Comparison of ENCODE assay signal across 16 mouse cellular contexts in genomic region chr7:83254411-83254810, GRCm38 (mm10).
"Had no signal": no experiment of that assay in that cellular context is flagged by ENCODE, and none has a peak within 500 bp of the region (broad histone marks: within the 10 kb centered on the region; RNA-seq: fewer than 3 reads in every experiment).

No protein-coding gene starts in this region.

- H3K4me3 ChIP-seq: neural tube, embryonic 13.5 days; neural tube, embryonic 15.5 days; stomach, embryonic 15.5 days had no signal

- H3K9ac ChIP-seq: neural tube, embryonic 13.5 days; neural tube, embryonic 15.5 days; stomach, embryonic 15.5 days had no signal

- H3K27me3 ChIP-seq: neural tube, embryonic 13.5 days; neural tube, embryonic 15.5 days; stomach, embryonic 15.5 days had no signal

- H3K9me3 ChIP-seq: neural tube, embryonic 13.5 days; neural tube, embryonic 15.5 days; stomach, embryonic 15.5 days had no signal

- H3K36me3 ChIP-seq: neural tube, embryonic 13.5 days; neural tube, embryonic 15.5 days; stomach, embryonic 15.5 days had no signal

- DNase-seq: retina, postnatal 1 day; right cerebral cortex, adult 18-20 months; right cerebral cortex, postnatal 14 days; right cerebral cortex, postnatal 25 days; right cerebral cortex, postnatal 4 days; spleen, adult 18-20 months; thymus, adult 18-20 months; thymus, adult 2 months; thymus, postnatal 14 days; thymus, postnatal 25 days; thymus, postnatal 36 days; thymus, postnatal 4 days had no signal

- H3K4me1 ChIP-seq: neural tube, embryonic 13.5 days; neural tube, embryonic 15.5 days; stomach, embryonic 15.5 days had no signal

- H3K4me2 ChIP-seq: neural tube, embryonic 13.5 days; neural tube, embryonic 15.5 days; stomach, embryonic 15.5 days had no signal

- H3K27ac ChIP-seq: neural tube, embryonic 13.5 days; neural tube, embryonic 15.5 days; stomach, embryonic 15.5 days; stomach, postnatal 0 days had no signal
